Mouse (Mus musculus) embryonic facial prominence, embryonic 10.5 days (tissue): ENCODE results near the gene Plcl1. TPM values are rescaled to one million over a fixed set of nuclear protein-coding genes. Genes with fewer than 3 reads are reported as not detected.
A peak's percentile ranks its signal among the peaks of the same experiment; 100 is the strongest.

Experiments
- DNase-seq: peaks from one replicate; pipeline ENCODE4 v3.0.0-alpha.2; 2017; ENCODE audit warnings: low spot score
- H3K27ac ChIP-seq: fragments of 300-500 bp; sonication (generic); replicated peaks from 2 replicates; pipeline ENCODE4 v1.5.1; 2016; ENCODE audit warnings: mild to moderate bottlenecking
- H3K27me3 ChIP-seq: fragments of 300-500 bp; sonication (generic); replicated peaks from 2 replicates; pipeline ENCODE4 v1.6.1; 2016; ENCODE audit warnings: low read depth, mild to moderate bottlenecking; ENCODE audit not compliant: poor library complexity, severe bottlenecking
- H3K36me3 ChIP-seq: fragments of 300-500 bp; sonication (generic); replicated peaks from 2 replicates; pipeline ENCODE4 v1.6.1; 2016; ENCODE audit warnings: mild to moderate bottlenecking, moderate library complexity
- H3K4me1 ChIP-seq: fragments of 300-500 bp; sonication (generic); 2 replicates; pipeline ENCODE4 v1.6.1; 2016
- H3K4me3 ChIP-seq: fragments of 300-500 bp; sonication (generic); 2 replicates; pipeline ENCODE4 v1.5.1; 2016; ENCODE audit warnings: mild to moderate bottlenecking, moderate library complexity
- H3K9me3 ChIP-seq: fragments of 300-500 bp; sonication (generic); 2 replicates; pipeline ENCODE4 v1.6.1; 2016; ENCODE audit warnings: mild to moderate bottlenecking
- WGBS: fragments of 180-500 bp; shearing (Covaris S2); methylation state at CpG from one replicate; pipeline ENCODE4 v1.1.7; 2016; 5-methylcytosine and 5-hydroxymethylcytosine counted together
- polyA plus RNA-seq: library from polyadenylated mRNA; unstranded; fragments of >200 nt; fragmentation: Nextera tagmentation; extraction: Ambion mirVana; gene quantifications from 2 replicates; pipeline ENCODE4 v1.2.1, GENCODE M21; 2016

Gene Plcl1
- 0.57 and 0.81 TPM in 2 replicates for polyA plus RNA-seq

DNA sequence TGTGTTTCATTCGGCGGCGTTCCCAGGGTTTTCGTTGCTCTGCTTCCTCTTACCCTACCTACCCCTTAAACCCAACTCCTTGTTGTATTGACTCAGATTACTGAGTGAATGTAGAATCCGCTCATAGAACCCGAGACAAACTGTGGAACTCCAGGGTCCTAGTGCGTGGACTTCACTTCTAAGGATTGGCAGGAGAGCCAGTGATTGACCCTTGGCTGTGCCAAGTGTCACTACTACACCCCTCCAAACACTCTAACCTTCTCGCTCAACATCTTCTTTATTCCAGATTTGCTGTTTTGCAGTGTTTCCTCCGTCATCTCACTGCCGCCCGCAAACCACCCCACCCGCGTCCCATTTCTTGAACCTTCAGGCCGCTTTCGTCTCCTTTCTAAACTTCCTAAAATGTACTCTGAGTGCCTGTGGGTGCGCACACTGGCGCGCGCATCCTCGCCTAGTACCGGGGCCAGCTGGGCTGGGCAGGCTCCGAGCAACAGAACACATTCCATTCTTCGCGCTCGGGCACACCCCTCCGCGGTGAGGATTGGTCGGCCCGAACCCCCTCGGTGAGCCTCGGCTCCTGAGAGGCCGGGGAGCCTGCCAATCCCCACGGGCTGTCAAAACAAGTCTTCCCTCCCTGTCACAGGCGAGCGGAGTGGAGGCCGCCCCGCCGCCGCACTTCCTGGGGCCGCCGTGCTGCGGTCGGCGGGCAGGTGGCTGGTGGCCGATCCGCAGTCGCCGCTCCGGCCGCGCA lies at the start of gene Plcl1:
Gene Plcl1 (plus strand): TSS at position 650 of the 751 bp plus-strand sequence.
- no peaks in the 10 kb centered on the region for H3K9me3 ChIP-seq
- H3K4me1 ChIP-seq = peaks cover 24% of the 10 kb centered on the region
- peaks cover 41% of the 10 kb centered on the region for H3K27me3 ChIP-seq
- peak; percentile 96 for DNase-seq
- no peaks in the 10 kb centered on the region for H3K36me3 ChIP-seq
- 3% methylated on average over 51 of the region's 51 CpGs for WGBS
- H3K4me3 ChIP-seq = peak within 1 kb of the TSS; percentile 72
- H3K27ac ChIP-seq = peak within 1 kb of the TSS; percentile 74

DNA sequence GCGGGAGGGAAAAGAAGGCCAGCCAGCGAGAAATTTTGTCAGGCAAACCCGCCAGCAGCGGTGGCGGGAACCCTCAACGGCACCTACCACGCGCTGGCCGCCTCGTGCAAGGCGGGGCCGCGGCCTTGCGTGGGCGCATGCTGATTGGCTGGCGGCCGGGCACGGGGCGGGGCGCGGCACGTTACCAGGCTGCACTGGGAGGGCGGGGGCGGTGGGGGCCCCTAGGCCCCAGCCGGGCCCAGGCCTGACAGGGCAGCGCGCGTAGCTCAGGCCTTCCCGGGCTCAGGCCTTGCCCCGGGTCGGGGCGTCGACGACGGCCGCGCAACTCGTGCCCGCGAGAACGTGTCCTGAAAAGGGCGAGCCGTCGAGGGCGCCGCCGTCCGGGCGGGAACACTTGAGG lies 43.1 kb upstream of the Plcl1 start:
- DNase-seq = peak; percentile 11

DNA sequence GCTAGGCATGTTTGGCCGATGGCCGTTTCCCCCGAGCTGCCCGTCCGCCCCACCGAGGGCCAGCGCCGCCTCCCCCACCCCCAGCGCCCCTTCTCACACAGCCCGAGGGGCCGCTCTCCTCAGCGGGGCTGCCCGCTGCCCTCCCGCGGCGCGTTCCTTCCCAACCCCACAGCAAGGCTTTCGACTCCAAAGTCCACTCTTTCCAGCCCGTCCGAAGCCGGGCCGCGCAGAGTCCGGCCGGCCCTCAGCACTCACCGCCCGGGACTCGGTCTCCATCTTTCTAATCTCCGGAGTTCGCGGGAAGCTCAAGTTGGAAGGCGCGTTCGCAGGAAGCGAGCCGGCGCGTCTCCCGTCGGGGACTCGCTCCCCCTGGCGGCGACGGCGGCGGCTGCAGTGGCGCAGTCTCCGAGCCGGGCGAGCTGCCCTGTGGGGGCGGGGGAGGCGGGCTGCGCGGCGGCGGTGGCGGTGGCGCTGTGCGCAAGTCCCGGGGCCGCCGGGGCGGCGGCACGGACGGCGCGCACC lies 42.6 kb upstream of the Plcl1 start, which contains the start of gene Boll:
Gene Boll (minus strand): TSS at position 426 of the 522 bp plus-strand sequence.
- WGBS = 12% methylated on average over 68 of the region's 68 CpGs
- Histone ChIP-seq H3K27ac (no peak within 1 kb of the TSS; the same call in 1 of the 2 replicates), H3K4me1 (peaks cover 7% of the 10 kb centered on the region; the same call in 1 of the 2 replicates), H3K36me3 (no peaks in the 10 kb centered on the region), H3K4me3 (peak within 1 kb of the TSS; percentile 59), H3K9me3 (peaks cover 11% of the 10 kb centered on the region), H3K27me3 (peaks cover 41% of the 10 kb centered on the region)
- peak; percentile 84 for DNase-seq

More for the DNA sequence above, 43.1 kb upstream of the Plcl1 start:
- H3K4me1 ChIP-seq = peaks cover 7% of the 10 kb centered on the region; the same call in 1 of the 2 replicates
- H3K27me3 ChIP-seq = peaks cover 41% of the 10 kb centered on the region
- H3K36me3 ChIP-seq = no peaks in the 10 kb centered on the region
- peaks cover 11% of the 10 kb centered on the region for H3K9me3 ChIP-seq
- peak overlapping the region; percentile 59 for H3K4me3 ChIP-seq
- WGBS = 50% methylated on average over 49 of the region's 49 CpGs
- no peak overlapping the region for H3K27ac ChIP-seq

DNA sequence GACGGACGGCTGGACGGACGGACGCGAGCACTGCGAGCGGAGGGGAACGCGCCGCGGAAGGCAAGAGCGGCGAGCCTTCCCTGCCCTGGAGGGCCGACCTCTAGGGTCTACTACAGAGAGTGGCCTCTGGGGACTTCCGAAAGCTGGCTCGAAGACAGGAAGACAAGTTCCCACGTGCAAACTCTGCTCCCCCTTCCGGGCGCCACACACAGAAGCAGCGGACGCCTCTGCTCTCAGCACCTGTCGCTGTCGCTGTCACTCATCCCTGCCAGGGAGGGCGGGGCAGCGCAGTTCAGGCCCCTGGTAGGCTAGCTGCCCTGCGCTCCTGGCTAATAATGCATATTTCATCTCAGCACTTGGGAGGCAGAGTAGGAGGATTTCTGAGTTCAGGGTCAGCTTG lies 42.1 kb upstream of the Plcl1 start:
- Histone ChIP-seq H3K36me3 (no peaks in the 10 kb centered on the region), H3K27me3 (peaks cover 41% of the 10 kb centered on the region), H3K27ac (no peak overlapping the region; the same call in 1 of the 2 replicates), H3K9me3 (peaks cover 11% of the 10 kb centered on the region), H3K4me3 (peak overlapping the region; percentile 59), H3K4me1 (peaks cover 7% of the 10 kb centered on the region; the same call in 1 of the 2 replicates)
- WGBS = 4% methylated on average over 27 of the region's 27 CpGs
- peak; percentile 63 for DNase-seq

DNA sequence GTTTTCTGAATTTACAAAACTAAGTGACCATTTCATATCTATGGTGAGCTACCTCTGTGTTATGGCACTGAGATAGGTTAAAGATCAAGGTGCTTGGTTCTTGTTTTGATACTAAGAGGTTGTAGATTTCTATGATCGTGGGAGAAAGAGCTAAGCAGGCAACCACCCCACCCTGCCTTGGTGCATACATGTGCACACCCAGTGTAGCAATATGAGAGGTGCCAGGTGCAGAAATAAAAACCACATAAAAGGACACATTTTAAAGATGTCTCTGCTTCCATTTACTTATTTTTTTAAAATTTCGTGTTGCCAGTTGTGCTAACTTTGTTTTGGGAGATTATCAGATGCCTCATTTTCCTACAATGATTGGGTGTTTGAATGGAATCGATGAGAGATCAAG lies 33.1 kb upstream of the Plcl1 start:
- H3K27ac ChIP-seq = no peak overlapping the region
- DNase-seq = no peak
- WGBS = 88% methylated on average over 3 of the region's 3 CpGs
- no peaks in the 10 kb centered on the region for H3K4me1 ChIP-seq
- no peak overlapping the region for H3K4me3 ChIP-seq
- no peaks in the 10 kb centered on the region for H3K9me3 ChIP-seq
- H3K27me3 ChIP-seq = no peaks in the 10 kb centered on the region
- H3K36me3 ChIP-seq = no peaks in the 10 kb centered on the region

DNA sequence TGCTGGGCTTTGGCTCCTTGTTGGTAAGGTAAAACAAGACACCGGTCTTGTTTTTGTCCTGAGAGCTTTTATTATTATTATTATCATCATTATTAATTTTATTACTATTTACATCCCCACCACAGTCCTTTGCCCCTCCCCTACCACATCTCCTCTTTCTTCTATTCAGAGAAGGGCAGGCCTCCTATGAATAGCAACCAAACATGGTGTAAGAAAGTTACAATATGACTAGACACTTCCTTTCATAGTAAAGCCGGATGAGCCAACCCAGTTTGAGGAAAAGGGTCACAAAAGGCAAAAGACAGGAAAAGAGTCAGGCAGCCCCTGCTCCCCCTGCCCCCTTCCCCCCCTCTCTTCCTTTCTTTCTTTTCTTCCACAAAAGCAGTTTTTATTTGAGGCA lies 25.2 kb upstream of the Plcl1 start:
- no peak overlapping the region for H3K27ac ChIP-seq
- no peak overlapping the region for H3K4me3 ChIP-seq
- H3K9me3 ChIP-seq = no peaks in the 10 kb centered on the region
- no peak for DNase-seq
- H3K36me3 ChIP-seq = no peaks in the 10 kb centered on the region
- peaks cover 2% of the 10 kb centered on the region; the same call in 1 of the 2 replicates for H3K4me1 ChIP-seq
- WGBS = 82% methylated on average over 2 of the region's 2 CpGs
- H3K27me3 ChIP-seq = no peaks in the 10 kb centered on the region

DNA sequence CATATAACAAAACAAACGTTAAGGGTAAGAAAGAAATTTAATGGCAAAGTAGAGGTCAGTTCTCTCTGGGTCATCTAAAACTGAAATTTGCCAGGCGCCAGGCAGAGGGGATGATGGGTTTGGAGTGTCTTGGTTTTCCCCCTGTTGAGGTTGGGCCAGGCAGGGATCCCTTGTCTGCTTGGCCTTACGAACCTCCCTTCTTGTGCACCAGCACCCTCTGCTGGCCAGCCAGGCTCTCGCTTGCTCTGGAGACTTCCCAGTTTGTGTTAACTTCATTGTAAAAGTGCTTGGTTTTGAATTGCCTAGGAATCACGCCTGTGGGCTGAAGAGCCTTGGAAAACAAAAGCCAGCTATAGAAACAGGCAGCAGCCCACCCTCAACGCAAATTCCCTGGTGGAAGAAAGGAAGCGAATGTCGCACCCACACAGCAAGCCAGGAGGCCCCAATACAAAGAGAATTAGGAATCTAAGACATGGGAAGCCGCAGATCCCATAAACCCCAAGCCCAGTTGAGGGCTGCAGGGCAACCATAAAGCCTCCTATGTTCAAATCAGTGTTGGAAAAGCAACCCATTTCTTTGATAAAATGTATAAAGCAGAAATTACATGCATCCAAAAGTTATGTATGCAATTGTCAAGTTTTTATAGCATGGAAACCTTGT lies 22.5 kb upstream of the Plcl1 start:
- Histone ChIP-seq H3K27ac (no peak overlapping the region), H3K4me3 (no peak overlapping the region), H3K4me1 (peaks cover 2% of the 10 kb centered on the region; the same call in 1 of the 2 replicates), H3K36me3 (no peaks in the 10 kb centered on the region), H3K27me3 (no peaks in the 10 kb centered on the region), H3K9me3 (no peaks in the 10 kb centered on the region)
- peak; percentile 85 for DNase-seq
- 15% methylated on average over 9 of the region's 9 CpGs for WGBS

DNA sequence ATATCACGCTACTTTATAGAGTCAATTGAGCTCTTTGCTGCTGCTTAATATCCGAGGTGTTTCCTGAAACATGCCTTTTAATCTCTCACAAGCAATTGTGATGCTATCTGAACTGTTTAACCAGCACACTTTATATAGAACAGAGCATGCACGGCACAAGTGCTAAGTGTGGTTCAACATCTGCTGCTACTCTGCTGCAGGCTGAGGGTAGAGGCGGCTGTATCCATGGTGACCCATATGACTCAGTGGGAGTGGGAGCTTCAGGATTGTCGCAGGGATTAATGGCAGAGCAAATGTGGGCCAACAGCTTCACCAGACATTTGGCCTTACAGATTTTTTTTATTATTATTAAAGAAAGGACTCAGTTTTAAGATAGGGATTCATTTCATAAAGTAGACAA lies 5.8 kb upstream of the Plcl1 start:
- Histone ChIP-seq H3K4me1 (peaks cover 4% of the 10 kb centered on the region; the same call in 1 of the 2 replicates), H3K27ac (no peak overlapping the region), H3K9me3 (no peaks in the 10 kb centered on the region), H3K36me3 (no peaks in the 10 kb centered on the region), H3K4me3 (no peak overlapping the region), H3K27me3 (peaks cover 9% of the 10 kb centered on the region)
- no peak for DNase-seq
- 59% methylated on average over 5 of the region's 5 CpGs for WGBS

DNA sequence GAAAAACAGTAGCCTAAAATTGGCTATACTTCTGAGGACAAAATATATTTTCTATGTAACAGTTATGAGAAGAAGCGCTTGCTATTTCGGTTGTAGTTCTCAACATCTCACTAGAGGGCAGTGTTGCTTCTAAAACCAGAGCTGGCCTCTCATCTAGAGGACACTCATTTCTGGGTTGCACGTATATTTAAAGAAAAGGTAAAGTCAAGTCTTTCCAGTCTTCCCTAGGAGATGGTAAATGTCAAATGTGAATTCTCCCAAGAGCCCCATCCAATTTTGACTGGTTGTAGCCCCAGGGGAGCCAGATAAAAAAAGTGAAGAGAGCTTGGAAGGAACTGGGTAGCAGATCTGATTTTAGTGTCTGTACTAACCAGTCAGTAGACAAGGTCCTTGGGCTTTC lies 1.3 kb upstream of the Plcl1 start:
- H3K27me3 ChIP-seq = peaks cover 41% of the 10 kb centered on the region
- no peaks in the 10 kb centered on the region for H3K9me3 ChIP-seq
- no peak overlapping the region for H3K4me3 ChIP-seq
- H3K27ac ChIP-seq = no peak overlapping the region
- peak; percentile 28 for DNase-seq
- H3K4me1 ChIP-seq = peaks cover 24% of the 10 kb centered on the region
- 5% methylated on average over 3 of the region's 3 CpGs for WGBS
- H3K36me3 ChIP-seq = no peaks in the 10 kb centered on the region

DNA sequence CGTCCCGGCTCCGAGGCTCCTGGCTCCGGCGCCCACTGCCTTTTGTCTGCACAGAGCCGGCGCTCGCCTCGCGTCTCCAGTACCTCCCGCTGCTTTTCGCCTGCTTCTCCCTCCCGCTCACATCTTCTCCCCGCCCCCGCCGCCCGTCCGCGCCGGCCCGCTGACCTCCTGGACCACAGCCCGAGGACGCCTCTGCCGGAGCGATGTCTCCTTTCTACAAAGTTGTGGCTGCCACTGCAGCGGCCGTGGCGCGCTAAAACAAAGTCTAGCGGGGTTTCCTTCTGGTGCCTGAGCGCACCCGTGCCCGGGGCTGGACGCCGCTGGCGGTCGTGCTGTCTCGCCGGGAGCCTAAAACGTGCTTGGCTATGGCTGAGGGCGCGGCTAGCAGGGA lies 297 bp downstream of the Plcl1 start:
- Histone ChIP-seq H3K9me3 (no peaks in the 10 kb centered on the region), H3K4me3 (peak overlapping the region; percentile 72), H3K4me1 (peaks cover 24% of the 10 kb centered on the region), H3K36me3 (no peaks in the 10 kb centered on the region), H3K27me3 (peaks cover 41% of the 10 kb centered on the region), H3K27ac (peak overlapping the region; percentile 74)
- under 1% methylated on average over 42 of the region's 42 CpGs for WGBS
- DNase-seq = no peak

DNA sequence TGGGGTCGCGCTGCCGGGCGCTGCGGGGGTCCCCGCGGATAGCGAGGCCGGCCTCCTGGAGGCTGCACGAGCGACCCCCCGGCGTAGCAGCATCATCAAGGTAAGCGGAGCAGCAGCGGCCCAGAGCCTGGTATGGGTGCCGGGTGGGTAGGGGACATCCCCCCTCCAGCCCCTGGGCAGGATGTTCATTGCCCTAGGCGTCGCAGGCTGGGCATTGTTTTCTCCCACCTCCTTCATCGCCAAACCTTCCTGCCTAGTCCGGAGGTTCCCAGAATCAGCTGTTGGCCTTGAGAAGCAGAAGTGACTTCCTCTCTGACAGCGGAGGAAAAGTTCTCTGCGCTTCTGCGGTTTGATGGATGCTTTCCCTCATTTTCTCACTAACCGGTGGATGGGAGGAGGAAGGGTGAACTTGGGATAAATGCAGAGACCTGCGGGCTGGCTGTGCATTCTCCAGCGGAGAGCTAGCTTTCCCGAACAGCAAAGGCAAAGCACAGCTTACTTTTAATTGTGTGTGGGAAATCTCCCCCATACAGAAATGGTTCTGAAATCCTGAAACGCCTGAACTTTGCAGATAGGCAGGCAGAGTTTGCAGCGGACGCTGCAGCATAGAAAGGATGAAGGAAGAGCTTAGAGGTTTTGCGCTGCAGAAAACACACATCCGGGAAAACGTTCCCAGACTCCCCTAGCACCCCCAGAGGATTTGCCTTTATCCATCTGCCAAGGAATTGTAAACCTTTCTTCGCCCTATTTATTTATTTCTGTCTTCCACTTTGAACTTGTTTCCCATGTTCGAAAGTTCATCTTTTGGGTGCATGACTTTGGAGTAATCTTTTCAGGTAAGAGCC lies 1.0 kb downstream of the Plcl1 start:
- WGBS = 4% methylated on average over 35 of the region's 35 CpGs
- Histone ChIP-seq H3K36me3 (no peaks in the 10 kb centered on the region), H3K27ac (peak overlapping the region; percentile 74), H3K4me3 (peak overlapping the region; percentile 72), H3K9me3 (no peaks in the 10 kb centered on the region), H3K4me1 (peaks cover 24% of the 10 kb centered on the region), H3K27me3 (peaks cover 41% of the 10 kb centered on the region)
- DNase-seq = peak; percentile 41

DNA sequence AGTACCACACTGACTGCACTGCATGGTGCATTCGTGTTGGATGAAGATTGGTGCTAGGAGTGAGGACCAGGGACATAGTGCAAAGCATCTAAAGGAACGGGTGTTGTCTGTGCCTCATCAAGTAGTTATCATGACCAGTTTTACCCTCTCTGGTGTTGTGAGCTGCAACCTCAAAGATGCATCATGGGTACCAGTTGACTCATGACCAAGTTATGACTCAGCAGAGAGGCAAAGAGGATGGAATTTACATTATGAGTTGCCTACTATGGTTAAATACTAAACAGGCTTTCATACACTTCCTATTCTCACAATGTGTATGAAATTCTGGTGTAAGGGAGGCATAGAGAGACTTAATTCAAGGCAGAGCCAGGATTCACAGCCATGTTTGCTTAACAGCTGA lies 4.9 kb downstream of the Plcl1 start:
- DNase-seq = no peak
- Histone ChIP-seq H3K4me3 (no peak overlapping the region), H3K27me3 (peaks cover 32% of the 10 kb centered on the region), H3K9me3 (no peaks in the 10 kb centered on the region), H3K36me3 (no peaks in the 10 kb centered on the region), H3K4me1 (peaks cover 12% of the 10 kb centered on the region), H3K27ac (no peak overlapping the region)
- 78% methylated on average over 2 of the region's 2 CpGs for WGBS
